Mouse (Mus musculus) erythroblast, embryonic 14.5 days (primary cell): Measurements from ENCODE around the gene Myo18a.

ENCODE experiments used
- GATA1 ChIP-seq: IDR thresholded peaks from 2 replicates; pipeline ENCODE4 v1.6.1; 2012; ENCODE audit warnings: low read length, inconsistent platforms, mixed read lengths
- TAL1 ChIP-seq: IDR thresholded peaks from 3 replicates; pipeline ENCODE4 v1.6.1; 2012; ENCODE audit warnings: low read length, inconsistent platforms, mixed read lengths

DNA sequence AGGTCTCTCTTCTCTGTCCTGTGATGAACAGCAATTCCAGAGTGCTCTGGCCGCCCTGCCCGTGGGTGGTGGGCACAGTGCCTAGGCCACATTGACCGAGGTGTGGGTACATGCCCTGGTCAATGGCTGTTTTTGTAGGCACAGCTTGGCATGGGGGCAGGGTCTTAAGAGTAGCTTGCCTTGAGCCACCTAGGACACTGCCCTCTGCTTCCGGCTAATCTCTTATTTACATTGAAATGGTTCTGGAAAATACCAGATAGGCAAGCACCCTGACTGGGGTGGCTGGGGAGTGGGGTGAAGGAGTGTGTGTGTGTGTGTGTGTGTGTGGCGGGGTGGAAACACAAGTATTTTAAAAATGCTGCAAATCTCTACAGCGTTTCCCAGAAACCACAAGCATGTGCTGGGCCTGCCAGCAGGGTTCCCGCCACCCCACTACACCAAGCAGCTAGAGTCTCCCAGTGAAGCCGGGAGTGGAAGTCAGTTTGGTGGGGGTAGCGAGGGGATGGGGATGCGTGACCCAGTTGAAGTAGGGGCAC is 20.2 kb downstream of the Myo18a start:
- TF ChIP-seq TAL1 (no peak), GATA1 (no peak)
